Mouse (Mus musculus) forebrain, embryonic 15.5 days (tissue): ENCODE data around the gene Tmem37. TPM values are rescaled to one million over a fixed set of nuclear protein-coding genes. Genes with fewer than 3 reads are reported as not detected.

Experiments
- ATAC-seq: fragments of 200-750 bp; cut with Nextera tagmentation; replicated peaks from 2 replicates; pipeline ENCODE4 v1.8.0; 2017; ENCODE audit warnings: mild to moderate bottlenecking, moderate TSS enrichment, moderate library complexity
- H3K27ac ChIP-seq: fragments of 300-500 bp; sonication (generic); replicated peaks from 2 replicates; pipeline ENCODE4 v1.5.1; 2015; ENCODE audit warnings: mild to moderate bottlenecking, inconsistent platforms
- H3K27me3 ChIP-seq: fragments of 300-500 bp; sonication (generic); 2 replicates; pipeline ENCODE4 v1.6.1; 2015; ENCODE audit warnings: inconsistent platforms
- H3K36me3 ChIP-seq: fragments of 300-500 bp; sonication (generic); 2 replicates; pipeline ENCODE4 v1.6.1; 2015; ENCODE audit warnings: mild to moderate bottlenecking, inconsistent platforms
- H3K4me1 ChIP-seq: fragments of 300-500 bp; sonication (generic); 2 replicates; pipeline ENCODE4 v1.6.1; 2015; ENCODE audit warnings: inconsistent platforms
- H3K4me2 ChIP-seq: fragments of 300-500 bp; sonication (generic); replicated peaks from 2 replicates; pipeline ENCODE4 v1.6.1; 2015; ENCODE audit warnings: mild to moderate bottlenecking, inconsistent platforms
- H3K4me3 ChIP-seq: fragments of 300-500 bp; sonication (generic); 2 replicates; pipeline ENCODE4 v1.5.1; 2015; ENCODE audit warnings: mild to moderate bottlenecking, inconsistent platforms
- H3K9ac ChIP-seq: fragments of 300-500 bp; sonication (generic); replicated peaks from 2 replicates; pipeline ENCODE4 v1.6.1; 2015; ENCODE audit warnings: mild to moderate bottlenecking, inconsistent platforms
- H3K9me3 ChIP-seq: fragments of 300-500 bp; sonication (generic); 2 replicates; pipeline ENCODE4 v1.6.1; 2016; ENCODE audit warnings: inconsistent platforms
- WGBS: fragments of 180-500 bp; shearing (Covaris S2); methylation state at CpG from one replicate; pipeline ENCODE4 v1.1.7; 2015; ENCODE audit warnings: mixed read lengths; 5-methylcytosine and 5-hydroxymethylcytosine counted together
- polyA plus RNA-seq: library from polyadenylated mRNA; unstranded; fragments of >200 nt; fragmentation: Nextera tagmentation; extraction: Ambion mirVana; gene quantifications from 2 replicates; pipeline ENCODE4 v1.2.1, GENCODE M21; 2015

The Tmem37 gene
- polyA plus RNA-seq, 1 experiment from 2014 or later = 5.8 TPM

GRCm38 (mm10) chr1:120020322-120020897 lies 53.5 kb downstream of the Tmem37 start:
- ATAC-seq = no peak
- WGBS = 78% methylated on average over 7 of the region's 7 CpGs
- no peak overlapping the region for H3K27ac ChIP-seq

GRCm38 (mm10) chr1:120019428-120019827 lies 54.4 kb downstream of the Tmem37 start:
- no peaks in the 10 kb centered on the region for H3K4me1 ChIP-seq
- no peak for ATAC-seq
- no peak overlapping the region for H3K4me2 ChIP-seq
- H3K9me3 ChIP-seq = no peaks in the 10 kb centered on the region
- H3K4me3 ChIP-seq = no peak overlapping the region
- no peaks in the 10 kb centered on the region for H3K27me3 ChIP-seq
- H3K27ac ChIP-seq = no peak overlapping the region
- H3K36me3 ChIP-seq = no peaks in the 10 kb centered on the region
- no peak overlapping the region for H3K9ac ChIP-seq
- WGBS = 93% methylated on average over 12 of the region's 12 CpGs

More at GRCm38 (mm10) chr1:120020322-120020897, 53.5 kb downstream of the Tmem37 start:
- no peaks in the 10 kb centered on the region for H3K4me1 ChIP-seq
- H3K36me3 ChIP-seq = no peaks in the 10 kb centered on the region
- no peaks in the 10 kb centered on the region for H3K9me3 ChIP-seq
- H3K4me3 ChIP-seq = no peak overlapping the region
- no peak overlapping the region for H3K4me2 ChIP-seq
- H3K27me3 ChIP-seq = no peaks in the 10 kb centered on the region
- H3K9ac ChIP-seq = no peak overlapping the region

- Histone ChIP-seq H3K27ac (no peak overlapping the region), H3K4me2 (no peak overlapping the region), H3K36me3 (no peaks in the 10 kb centered on the region), H3K27me3 (no peaks in the 10 kb centered on the region), H3K9ac (no peak overlapping the region), H3K9me3 (no peaks in the 10 kb centered on the region), H3K4me3 (no peak overlapping the region), H3K4me1 (no peaks in the 10 kb centered on the region)
- 21% methylated on average over 3 of the region's 3 CpGs for WGBS
- ATAC-seq = no peak
Observed at GRCm38 (mm10) chr1:120018900-120019299, 55.0 kb downstream of the Tmem37 start.

Other genes with a start within 250 kb of the Tmem37 start
- 17.2 and 18.3 TPM in 2 replicates for gene Ptpn4, start 236.5 kb downstream of the Tmem37 start, polyA plus RNA-seq
- 14.4 and 14.8 TPM in 2 replicates for gene Tmem177, start 160.9 kb downstream of the Tmem37 start, polyA plus RNA-seq
- 0.11 and 0.55 TPM in 2 replicates for gene Cfap221, start 76.8 kb downstream of the Tmem37 start, polyA plus RNA-seq
- gene Sctr, start 67.2 kb downstream of the Tmem37 start, polyA plus RNA-seq = 0.43 and 0.52 TPM in 2 replicates
- 1,549 and 1,577 TPM in 2 replicates for gene Dbi, start 47.0 kb upstream of the Tmem37 start, polyA plus RNA-seq
- 25.5 and 26.0 TPM in 2 replicates for gene 3110009E18Rik, start 47.1 kb upstream of the Tmem37 start, polyA plus RNA-seq
- gene Steap3, start 198.6 kb upstream of the Tmem37 start, polyA plus RNA-seq = 2.2 TPM in 2 replicates